Mouse (Mus musculus): ENCODE data around the gene Pcare.
"Not testable (repeated sequence)": the region's sequence is repeated elsewhere in the genome, so short reads cannot be mapped to it uniquely, and the experiment has no call there.

DNA sequence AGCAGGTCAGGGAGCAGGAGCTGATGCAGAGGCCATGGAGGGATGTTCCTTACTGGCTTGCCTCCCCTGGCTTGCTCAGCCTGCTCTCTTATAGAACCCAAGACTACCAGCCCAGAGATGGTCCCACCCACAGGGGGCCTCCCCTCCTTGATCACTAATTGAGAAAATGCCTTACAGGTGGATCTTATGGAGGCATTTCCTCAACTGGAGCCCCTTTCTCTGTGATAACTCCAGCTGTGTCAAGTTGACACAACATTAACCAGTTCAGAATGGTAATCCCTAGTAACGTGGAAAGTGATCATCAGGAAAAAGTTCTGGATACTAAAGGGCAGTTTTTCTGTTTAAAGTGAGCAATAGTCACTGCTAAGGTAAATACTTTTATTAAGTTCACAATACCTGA is 15.5 kb upstream of the Pcare start, which contains the start of gene Clip4:
- not testable (repeated sequence) for TF ChIP-seq MAZ (IDR thresholded peaks at IDR 0.05; ENCODE audit: low read depth, low read length); USF2 (IDR thresholded peaks at IDR 0.05; ENCODE audit: borderline replicate concordance in 1 of 2, insufficient read depth in 1 of 2, low read depth in 1 of 2, low read length in 2 of 2); ELF1 (IDR thresholded peaks at IDR 0.05; ENCODE audit: low read depth, low read length)
